Mouse (Mus musculus): ENCODE data around the gene Fgfrl1. TPM values are rescaled to one million over a fixed set of nuclear protein-coding genes. Genes with fewer than 3 reads are reported as not detected.

The Fgfrl1 gene
- 2.3 TPM for polyA plus RNA-seq (2017; shearing (Covaris generic))

GRCm38 (mm10) chr5:108692271-108692670, at the start of gene Fgfrl1:
Gene Fgfrl1, plus strand, starts transcription at chr5:108692382.

DNA sequence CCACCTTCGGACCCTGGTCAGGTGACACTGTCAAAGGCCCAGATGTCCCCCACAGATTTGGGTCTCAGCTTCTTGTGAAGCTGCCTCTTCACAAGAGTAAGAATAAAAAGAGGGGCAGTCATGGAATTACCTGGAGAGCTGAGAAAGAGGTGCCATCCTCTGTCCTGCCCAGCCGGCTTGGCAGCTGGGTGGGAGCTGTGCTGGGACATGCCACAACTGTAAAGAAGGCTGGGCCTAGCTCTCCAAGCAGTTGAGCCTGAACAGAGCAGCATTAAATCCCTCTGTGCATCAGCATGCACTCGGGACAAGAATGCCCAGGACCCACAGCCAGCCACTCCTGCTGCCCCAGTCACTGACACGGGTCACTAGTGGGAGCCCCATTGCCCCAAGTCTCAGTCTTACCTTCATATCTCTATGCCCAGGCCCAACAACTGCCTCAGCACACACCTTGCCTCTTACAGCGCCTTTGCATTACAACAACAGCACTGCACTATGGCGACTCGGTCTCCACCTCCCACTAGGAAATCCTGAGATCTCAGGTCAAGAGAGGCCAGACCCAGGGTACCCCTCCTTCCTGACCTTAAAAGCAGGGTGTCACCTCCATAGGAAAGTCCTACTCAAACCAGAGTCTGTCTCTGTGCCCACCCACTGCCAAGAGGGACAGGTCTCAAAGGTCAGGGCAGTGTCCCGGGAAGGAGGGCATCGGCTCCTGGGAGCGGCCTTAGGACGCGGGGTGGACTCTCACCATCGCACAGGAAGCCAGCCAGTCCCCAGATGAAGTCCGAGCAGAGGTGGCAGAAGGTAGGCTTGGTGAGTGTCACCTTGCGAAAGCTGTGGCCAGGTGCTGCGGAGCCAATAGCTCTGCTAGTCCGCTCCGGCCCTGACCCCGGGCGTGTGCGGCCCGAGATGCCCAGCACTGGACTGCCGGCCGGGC, 32.2 kb upstream of the Fgfrl1 start, which contains the start of gene Idua:
Gene Idua (plus strand): TSS at position 634 of the 934 bp plus-strand sequence.

GRCm38 (mm10) chr5:108668977-108669936, 22.9 kb upstream of the Fgfrl1 start, which contains the start of gene Dgkq:
Gene Dgkq, minus strand, starts transcription at chr5:108669672.

DNA sequence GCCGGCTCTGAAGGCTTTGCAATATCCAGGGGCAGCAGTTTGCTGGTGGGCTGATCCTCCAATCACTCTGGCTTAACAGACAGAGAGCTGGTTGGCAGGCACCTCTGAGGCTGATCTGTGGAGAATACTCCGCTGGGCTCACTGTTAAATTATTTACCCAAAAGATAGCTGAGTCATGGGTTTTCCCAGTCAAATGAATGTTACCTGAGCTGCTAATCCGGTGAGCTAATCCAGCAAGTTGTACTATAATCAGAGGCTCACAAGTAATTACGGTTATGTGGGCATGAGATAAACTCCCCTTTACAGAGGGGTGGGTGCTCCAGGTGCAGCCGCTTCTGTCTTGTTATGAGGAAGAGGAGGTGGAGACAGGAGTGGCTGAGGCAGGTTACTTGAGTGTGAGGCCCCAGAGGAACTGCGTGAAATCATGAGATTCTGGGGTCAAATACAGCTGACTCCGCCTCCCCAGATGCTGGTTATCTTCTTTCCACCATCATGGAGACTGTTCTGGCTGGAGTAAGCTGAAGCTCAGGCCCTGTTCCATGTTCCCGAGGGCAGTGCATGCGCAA, 16.8 kb upstream of the Fgfrl1 start, which contains the start of gene Slc26a1:
Gene Slc26a1 (minus strand): TSS at position 319 of the 566 bp plus-strand sequence.

Other genes with a start within 250 kb of the Fgfrl1 start
- gene Mfsd7a, start 243.5 kb upstream of the Fgfrl1 start, polyA plus RNA-seq (2017; shearing (Covaris generic)) = not detected
- 10.4 TPM for gene Pcgf3, start 231.2 kb upstream of the Fgfrl1 start, polyA plus RNA-seq (2017; shearing (Covaris generic))
- gene Cplx1, start 142.4 kb upstream of the Fgfrl1 start, polyA plus RNA-seq (2017; shearing (Covaris generic)) = not detected
- gene Gak, start 62.6 kb upstream of the Fgfrl1 start, polyA plus RNA-seq (2017; shearing (Covaris generic)) = 168 TPM
- gene Tmem175, start 62.6 kb upstream of the Fgfrl1 start, polyA plus RNA-seq (2017; shearing (Covaris generic)) = 25.3 TPM
- 27.1 TPM for gene Idua, start 32.1 kb upstream of the Fgfrl1 start, polyA plus RNA-seq (2017; shearing (Covaris generic))
- 14.6 TPM for gene Dgkq, start 22.7 kb upstream of the Fgfrl1 start, polyA plus RNA-seq (2017; shearing (Covaris generic))
- 0.10 TPM for gene Slc26a1, start 16.8 kb upstream of the Fgfrl1 start, polyA plus RNA-seq (2017; shearing (Covaris generic))
- not detected for gene Rnf212, start 82.6 kb downstream of the Fgfrl1 start, polyA plus RNA-seq (2017; shearing (Covaris generic))
- not detected for gene Tmed11, start 103.0 kb downstream of the Fgfrl1 start, polyA plus RNA-seq (2017; shearing (Covaris generic))
- gene Vmn2r8, start 116.5 kb downstream of the Fgfrl1 start, polyA plus RNA-seq (2017; shearing (Covaris generic)) = not detected
- not detected for gene Vmn2r9, start 160.2 kb downstream of the Fgfrl1 start, polyA plus RNA-seq (2017; shearing (Covaris generic))